In genomic region chr9:44721154-44721876, GRCm38 (mm10) we compare ENCODE assay signal across 8 mouse cellular contexts. TPM values are rescaled to one million over a fixed set of nuclear protein-coding genes. Genes with fewer than 3 reads are reported as not detected.
DNase-seq lines count a peak whose midpoint lies in the region; ATAC-seq lines count a peak whose summit lies in the region.

No protein-coding gene starts in this region.

- peaks cover 36% of the 10 kb centered on the region for H3K4me1 ChIP-seq in intestine, embryonic 15.5 days (replicated peaks)

- no peaks in the 10 kb centered on the region for H3K9me3 ChIP-seq in intestine, embryonic 15.5 days

- peak overlapping the region; percentile 85 for H3K4me2 ChIP-seq in intestine, embryonic 15.5 days (replicated peaks)

- H3K27ac ChIP-seq in intestine, embryonic 15.5 days: 0 out of 2 replicates have a peak overlapping the region, but pooled peaks have one; percentile 48

- 0 out of 2 replicates have a peak, but pooled peaks cover 3% of the 10 kb centered on the region for H3K36me3 ChIP-seq in intestine, embryonic 15.5 days

- DNase-seq in layer of hippocampus, adult 11-12 months (ENCODE audit: low spot score): peak; percentile 88
- no peak for DNase-seq in layer of hippocampus, adult 9-10 months (ENCODE audit: low spot score)
- peak; percentile 89 for DNase-seq in embryo, embryonic 10.5 days (ENCODE audit: low spot score)
- DNase-seq in gastrocnemius, postnatal 36 days: peak; percentile 81 to 90
- DNase-seq in left cerebral cortex, postnatal 25 days (ENCODE audit: low spot score in 2 of 2): peak; percentile 73 to 85
- peak; percentile 62 to 80 for DNase-seq in right cerebral cortex, postnatal 36 days (ENCODE audit: low spot score in 2 of 2)

- intact Hi-C loops in gastrocnemius, postnatal 36 days (cut with DNase I): no loop called here
- intact Hi-C loops in left cerebral cortex, postnatal 25 days (cut with DNase I): no loop called here

- H3K9ac ChIP-seq in intestine, embryonic 15.5 days: peak overlapping the region; percentile 65

- 1% methylated on average over 40 of the region's 40 CpGs for WGBS in intestine, embryonic 15.5 days

- peak overlapping the region; percentile 61 for H3K4me3 ChIP-seq in intestine, embryonic 15.5 days (replicated peaks)

- no peaks in the 10 kb centered on the region for H3K27me3 ChIP-seq in intestine, embryonic 15.5 days (replicated peaks)

- ATAC-seq in intestine, embryonic 15.5 days: peak; percentile 90
- ATAC-seq in megakaryocyte-erythroid progenitor cell, adult 5-6 weeks (replicated peaks; ENCODE audit: low FRiP score, low TSS enrichment, poor library complexity, severe bottlenecking): peak; percentile 53

RNA-seq across cellular contexts. Expression of gene Phldb1, which starts 13.7 kb away (rescaled TPM):
- 10 to 100 TPM; 33.5 to 33.9 TPM for total RNA-seq in gastrocnemius, postnatal 36 days (2021)
- polyA plus RNA-seq in intestine, embryonic 15.5 days (2015; fragmentation: Nextera tagmentation; extraction: Ambion mirVana): 17.6 and 18.9 TPM in 2 replicates
- total RNA-seq in left cerebral cortex, postnatal 25 days (2021): 10 to 100 TPM; 54.9 to 70.7 TPM
- total RNA-seq in megakaryocyte-erythroid progenitor cell, adult 5-6 weeks (2014; fragmentation: Nextera tagmentation): 3.7 and 5.3 TPM in 2 replicates
- total RNA-seq in megakaryocyte-erythroid progenitor cell, adult 5-6 weeks (2017): 1.6 and 14.1 TPM in 2 replicates

RNA-seq across cellular contexts. Expression of gene Arcn1, which starts 46.3 kb away (rescaled TPM):
- total RNA-seq in gastrocnemius, postnatal 36 days (2021): 10 to 100 TPM; 62.6 to 73.4 TPM
- polyA plus RNA-seq in intestine, embryonic 15.5 days (2015; fragmentation: Nextera tagmentation; extraction: Ambion mirVana): 184 and 193 TPM in 2 replicates
- 100 to 1,000 TPM in 1 of 2 experiments, 10 to 100 TPM in 1; 98.0 to 103 TPM for total RNA-seq in left cerebral cortex, postnatal 25 days (2021)
- 111 and 119 TPM in 2 replicates for total RNA-seq in megakaryocyte-erythroid progenitor cell, adult 5-6 weeks (2014; fragmentation: Nextera tagmentation)
- total RNA-seq in megakaryocyte-erythroid progenitor cell, adult 5-6 weeks (2017): 177 and 182 TPM in 2 replicates

RNA-seq across cellular contexts. Expression of gene Ift46, which starts 46.4 kb away (rescaled TPM):
- total RNA-seq in gastrocnemius, postnatal 36 days (2021): 10 to 100 TPM; 21.4 to 28.2 TPM
- 79.8 and 82.8 TPM in 2 replicates for polyA plus RNA-seq in intestine, embryonic 15.5 days (2015; fragmentation: Nextera tagmentation; extraction: Ambion mirVana)
- total RNA-seq in left cerebral cortex, postnatal 25 days (2021): 10 to 100 TPM; 68.8 to 83.5 TPM
- 27.7 and 31.3 TPM in 2 replicates for total RNA-seq in megakaryocyte-erythroid progenitor cell, adult 5-6 weeks (2014; fragmentation: Nextera tagmentation)
- total RNA-seq in megakaryocyte-erythroid progenitor cell, adult 5-6 weeks (2017): 24.1 and 28.7 TPM in 2 replicates

RNA-seq across cellular contexts. Expression of gene Treh, which starts 48.3 kb away (rescaled TPM):
- total RNA-seq in gastrocnemius, postnatal 36 days (2021): not detected
- not detected in 2 replicates for polyA plus RNA-seq in intestine, embryonic 15.5 days (2015; fragmentation: Nextera tagmentation; extraction: Ambion mirVana)
- under 1 TPM; 0.25 to 0.34 TPM for total RNA-seq in left cerebral cortex, postnatal 25 days (2021)
- not detected in 2 replicates for total RNA-seq in megakaryocyte-erythroid progenitor cell, adult 5-6 weeks (2014; fragmentation: Nextera tagmentation)
- total RNA-seq in megakaryocyte-erythroid progenitor cell, adult 5-6 weeks (2017): not detected in 2 replicates
